Mouse (Mus musculus) spleen, adult 2 months (tissue): Measurements from ENCODE around the gene Bmper.

Source experiments
- CTCF ChIP-seq: fragments of 200-500 bp; IDR thresholded peaks from 2 replicates; pipeline ENCODE4 v1.5.1; 2011; ENCODE audit warnings: mild to moderate bottlenecking, inconsistent platforms; ENCODE audit not compliant: insufficient read depth, insufficient read length, insufficient replicate concordance; ENCODE audit errors: extremely low read depth
- POLR2A ChIP-seq: fragments of 200-500 bp; IDR thresholded peaks from 2 replicates; pipeline ENCODE4 v1.6.1; 2011; ENCODE audit warnings: low read depth, low read length, inconsistent platforms

GRCm38 (mm10) chr9:23177476-23177875 is 45.4 kb upstream of the Bmper start:
- TF ChIP-seq CTCF (no peak), POLR2A (no peak)
